Mouse (Mus musculus): ENCODE data around the gene Mettl24. TPM values are rescaled to one million over a fixed set of nuclear protein-coding genes. Genes with fewer than 3 reads are reported as not detected.

Gene Mettl24
- polyA plus RNA-seq, 1 experiment, result 1.6 TPM

DNA sequence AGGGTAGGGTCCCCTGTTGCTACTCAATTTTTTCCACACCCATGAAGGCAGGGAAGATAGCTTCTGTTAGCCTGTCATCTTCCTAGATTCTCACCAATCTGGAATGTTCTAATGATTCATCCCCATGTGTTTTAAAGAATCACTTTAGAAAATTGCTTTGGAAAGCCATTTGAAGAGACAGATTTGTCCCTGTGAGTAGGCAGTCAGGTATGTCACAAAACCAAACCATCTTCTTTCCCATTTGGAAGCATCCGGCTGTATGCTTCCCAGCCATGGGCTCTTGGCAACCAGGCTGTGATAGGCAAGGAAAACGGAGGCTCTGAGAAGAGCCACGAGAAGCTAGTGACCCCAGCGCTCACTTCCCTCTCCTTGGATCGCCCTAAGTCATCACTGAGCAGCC, 47.1 kb downstream of the Mettl24 start:
- H3K4me1 ChIP-seq (ENCODE audit: control insufficient read depth, insufficient read depth, low read length), result no peaks in the 10 kb centered on the region
- no peaks in the 10 kb centered on the region for H3K36me3 ChIP-seq (ENCODE audit: control insufficient read depth, insufficient read depth, low read length)
- 80% methylated on average over 5 of the region's 5 CpGs for whole genome bisulfite sequencing
- H3K27me3 ChIP-seq (replicated peaks; ENCODE audit: control insufficient read depth, insufficient read depth, low read length), result no peaks in the 10 kb centered on the region
- H3K27ac ChIP-seq (ENCODE audit: insufficient read depth, low read depth, low read length), result no peak overlapping the region
- no peak overlapping the region for H3K4me3 ChIP-seq (ENCODE audit: insufficient read depth, low read depth, low read length)
- DNase-seq, result no peak
- no peak for TF ChIP-seq CTCF (conservative IDR thresholded peaks at IDR 0.05; ENCODE audit: insufficient read depth, insufficient read length, low read depth, low read length)
- no peak for TF ChIP-seq POLR2A (IDR thresholded peaks at IDR 0.05; ENCODE audit: low read depth, low read length)

GRCm38 (mm10) chr10:40733291-40733690, 50.2 kb downstream of the Mettl24 start:
- Histone ChIP-seq H3K27me3 (replicated peaks; ENCODE audit: control insufficient read depth, insufficient read depth, low read length) (no peaks in the 10 kb centered on the region), H3K27ac (ENCODE audit: insufficient read depth, low read depth, low read length) (no peak overlapping the region), H3K4me1 (ENCODE audit: control insufficient read depth, insufficient read depth, low read length) (no peaks in the 10 kb centered on the region), H3K36me3 (ENCODE audit: control insufficient read depth, insufficient read depth, low read length) (no peaks in the 10 kb centered on the region), H3K4me3 (ENCODE audit: insufficient read depth, low read depth, low read length) (no peak overlapping the region)
- TF ChIP-seq POLR2A (IDR thresholded peaks at IDR 0.05; ENCODE audit: low read depth, low read length) (no peak), CTCF (conservative IDR thresholded peaks at IDR 0.05; ENCODE audit: insufficient read depth, insufficient read length, low read depth, low read length) (no peak)
- 48% methylated on average over 3 of the region's 3 CpGs for WGBS
- DNase-seq, result no peak

DNA sequence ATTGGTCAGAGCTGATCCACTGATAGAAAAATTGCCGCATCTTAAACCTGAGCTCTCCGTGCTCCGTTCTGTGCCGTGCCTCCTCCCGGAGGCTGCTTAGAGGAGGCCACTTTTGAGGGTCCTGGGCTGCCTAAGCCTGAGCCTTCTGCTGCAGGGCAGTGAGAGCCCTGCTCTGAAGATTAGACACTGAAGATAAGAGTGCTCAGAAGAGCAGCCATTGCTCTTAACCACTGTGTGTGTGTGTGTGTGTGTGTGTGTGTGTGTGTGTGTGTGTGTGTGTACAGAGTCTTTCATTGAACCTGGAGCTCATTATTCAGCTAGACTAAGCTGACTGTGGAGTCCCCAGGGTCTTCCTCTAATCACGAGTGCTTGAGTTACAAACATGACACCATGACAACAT, 53.1 kb downstream of the Mettl24 start:
- Histone ChIP-seq H3K27ac (ENCODE audit: insufficient read depth, low read depth, low read length) (no peak overlapping the region), H3K27me3 (replicated peaks; ENCODE audit: control insufficient read depth, insufficient read depth, low read length) (no peaks in the 10 kb centered on the region), H3K4me3 (ENCODE audit: insufficient read depth, low read depth, low read length) (no peak overlapping the region), H3K4me1 (ENCODE audit: control insufficient read depth, insufficient read depth, low read length) (no peaks in the 10 kb centered on the region), H3K36me3 (ENCODE audit: control insufficient read depth, insufficient read depth, low read length) (no peaks in the 10 kb centered on the region)
- TF ChIP-seq POLR2A (IDR thresholded peaks at IDR 0.05; ENCODE audit: low read depth, low read length), result no peak
- no peak for TF ChIP-seq CTCF (conservative IDR thresholded peaks at IDR 0.05; ENCODE audit: insufficient read depth, insufficient read length, low read depth, low read length)
- DNase-seq, result no peak
- WGBS, result 92% methylated on average over 6 of the region's 6 CpGs

GRCm38 (mm10) chr10:40737274-40738112, 54.4 kb downstream of the Mettl24 start:
- Histone ChIP-seq H3K4me1 (ENCODE audit: control insufficient read depth, insufficient read depth, low read length) (no peaks in the 10 kb centered on the region), H3K27me3 (replicated peaks; ENCODE audit: control insufficient read depth, insufficient read depth, low read length) (no peaks in the 10 kb centered on the region), H3K36me3 (ENCODE audit: control insufficient read depth, insufficient read depth, low read length) (no peaks in the 10 kb centered on the region), H3K4me3 (ENCODE audit: insufficient read depth, low read depth, low read length) (no peak overlapping the region), H3K27ac (ENCODE audit: insufficient read depth, low read depth, low read length) (no peak overlapping the region)
- no peak for DNase-seq
- TF ChIP-seq CTCF (conservative IDR thresholded peaks at IDR 0.05; ENCODE audit: insufficient read depth, insufficient read length, low read depth, low read length) (no peak), POLR2A (IDR thresholded peaks at IDR 0.05; ENCODE audit: low read depth, low read length) (no peak)
- 71% methylated on average over 22 of the region's 22 CpGs for WGBS

GRCm38 (mm10) chr10:40740696-40741095, 57.6 kb downstream of the Mettl24 start:
- Histone ChIP-seq H3K27me3 (replicated peaks; ENCODE audit: control insufficient read depth, insufficient read depth, low read length) (no peaks in the 10 kb centered on the region), H3K36me3 (ENCODE audit: control insufficient read depth, insufficient read depth, low read length) (no peaks in the 10 kb centered on the region), H3K4me1 (ENCODE audit: control insufficient read depth, insufficient read depth, low read length) (no peaks in the 10 kb centered on the region), H3K4me3 (ENCODE audit: insufficient read depth, low read depth, low read length) (no peak overlapping the region), H3K27ac (ENCODE audit: insufficient read depth, low read depth, low read length) (no peak overlapping the region)
- no peak for DNase-seq
- TF ChIP-seq POLR2A (IDR thresholded peaks at IDR 0.05; ENCODE audit: low read depth, low read length), result no peak
- no peak for TF ChIP-seq CTCF (conservative IDR thresholded peaks at IDR 0.05; ENCODE audit: insufficient read depth, insufficient read length, low read depth, low read length)
- WGBS, result 61% methylated on average over 3 of the region's 3 CpGs

DNA sequence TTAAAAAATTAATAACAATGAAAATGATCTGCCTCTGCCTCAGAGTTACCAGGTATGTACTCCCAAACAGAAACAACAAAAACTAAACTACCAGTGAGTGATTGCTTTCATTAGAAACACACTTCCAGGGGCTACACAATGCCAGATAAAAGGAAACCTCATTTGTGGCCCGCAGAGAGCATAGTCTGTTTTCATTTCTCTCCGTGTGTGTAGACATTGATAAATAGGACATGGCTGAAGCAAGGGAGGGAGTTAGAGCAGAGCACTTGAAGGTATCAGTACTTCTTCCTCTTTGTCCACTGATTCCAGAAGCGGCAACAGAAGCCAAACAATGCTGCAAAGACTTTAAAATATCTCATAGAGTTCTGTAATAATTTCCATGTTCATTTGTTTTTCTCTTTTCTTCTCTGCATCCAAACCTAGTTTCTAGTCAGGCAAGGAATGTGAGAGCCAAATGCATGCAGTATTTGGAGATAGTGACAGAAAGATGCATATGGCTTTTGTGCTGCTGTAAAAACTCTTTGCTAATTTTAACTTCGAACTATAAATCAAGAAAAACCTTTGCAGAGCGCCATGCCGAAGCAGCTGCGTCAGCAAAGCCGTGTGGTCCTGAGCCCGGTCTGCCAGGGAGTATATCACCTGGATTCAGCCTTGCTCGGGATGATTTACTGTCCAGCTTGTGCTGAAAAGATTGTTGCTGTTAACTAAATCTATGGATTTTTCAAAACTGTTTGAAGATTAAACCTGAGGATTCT, 67.4 kb downstream of the Mettl24 start:
- Histone ChIP-seq H3K4me3 (ENCODE audit: insufficient read depth, low read depth, low read length) (no peak overlapping the region), H3K27me3 (replicated peaks; ENCODE audit: control insufficient read depth, insufficient read depth, low read length) (no peaks in the 10 kb centered on the region), H3K4me1 (ENCODE audit: control insufficient read depth, insufficient read depth, low read length) (no peaks in the 10 kb centered on the region), H3K27ac (ENCODE audit: insufficient read depth, low read depth, low read length) (no peak overlapping the region), H3K36me3 (ENCODE audit: control insufficient read depth, insufficient read depth, low read length) (no peaks in the 10 kb centered on the region)
- TF ChIP-seq CTCF (conservative IDR thresholded peaks at IDR 0.05; ENCODE audit: insufficient read depth, insufficient read length, low read depth, low read length) (no peak), POLR2A (IDR thresholded peaks at IDR 0.05; ENCODE audit: low read depth, low read length) (no peak)
- no peak for DNase-seq
- WGBS, result 45% methylated on average over 10 of the region's 10 CpGs

DNA sequence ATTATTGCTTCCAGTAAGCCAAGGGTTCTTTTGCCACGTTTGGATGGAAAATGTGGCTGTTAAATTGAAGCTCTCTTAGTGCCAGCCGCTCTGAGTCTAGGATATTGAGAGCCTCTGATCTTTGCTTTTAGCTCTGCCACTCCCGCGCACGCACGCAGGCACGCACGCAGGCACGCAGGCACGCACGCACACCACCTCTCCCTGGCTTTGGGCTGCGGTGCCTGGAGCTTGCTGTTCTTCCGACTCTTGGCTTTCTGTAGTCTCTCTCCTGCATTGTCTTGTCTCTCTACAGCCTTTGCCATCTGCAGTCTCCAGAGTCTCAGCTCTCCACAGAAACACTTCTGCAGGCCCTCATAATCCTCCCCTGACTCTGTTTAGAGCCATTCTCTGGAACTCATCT, 68.1 kb downstream of the Mettl24 start:
- H3K27me3 ChIP-seq (replicated peaks; ENCODE audit: control insufficient read depth, insufficient read depth, low read length), result no peaks in the 10 kb centered on the region
- WGBS, result 68% methylated on average over 13 of the region's 13 CpGs
- no peak overlapping the region for H3K4me3 ChIP-seq (ENCODE audit: insufficient read depth, low read depth, low read length)
- no peak overlapping the region for H3K27ac ChIP-seq (ENCODE audit: insufficient read depth, low read depth, low read length)
- TF ChIP-seq CTCF (conservative IDR thresholded peaks at IDR 0.05; ENCODE audit: insufficient read depth, insufficient read length, low read depth, low read length) (no peak), POLR2A (IDR thresholded peaks at IDR 0.05; ENCODE audit: low read depth, low read length) (no peak)
- DNase-seq, result no peak
- H3K36me3 ChIP-seq (ENCODE audit: control insufficient read depth, insufficient read depth, low read length), result no peaks in the 10 kb centered on the region
- no peaks in the 10 kb centered on the region for H3K4me1 ChIP-seq (ENCODE audit: control insufficient read depth, insufficient read depth, low read length)

All from kidney, adult 2 months (tissue).